ENCODE assay signal across 24 mouse cellular contexts in the genomic region with DNA sequence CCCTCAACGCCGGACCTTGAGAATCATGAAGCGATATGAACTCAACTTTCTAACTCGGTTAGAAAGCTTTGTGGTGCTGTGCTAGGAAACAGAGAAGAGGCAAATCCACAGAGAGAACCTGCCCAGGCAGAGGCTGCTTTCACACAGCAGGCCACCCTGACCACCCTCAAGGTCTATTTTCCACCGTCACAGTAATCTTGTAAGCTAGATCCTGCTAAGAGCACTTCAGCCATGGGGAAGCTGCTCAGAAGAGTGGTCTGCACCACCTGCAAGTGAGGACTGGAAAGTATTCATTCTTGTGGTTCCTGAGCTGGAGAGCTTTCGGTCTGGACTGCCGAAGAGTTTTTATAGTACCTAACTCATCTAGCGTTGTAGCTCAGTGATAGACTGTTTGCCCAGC.
"Had no signal": no experiment of that assay in that cellular context is flagged by ENCODE, and none has a peak within 500 bp of the region (broad histone marks: within the 10 kb centered on the region; RNA-seq: fewer than 3 reads in every experiment).

No protein-coding gene starts in this region.

- H3K9ac ChIP-seq: limb, embryonic 13.5 days; limb, embryonic 15.5 days; liver, embryonic 12.5 days had no signal

- H3K27ac ChIP-seq: hindbrain, embryonic 13.5 days; hindbrain, embryonic 15.5 days; hindbrain, postnatal 0 days; kidney, embryonic 15.5 days; kidney, postnatal 0 days; limb, embryonic 13.5 days; liver, embryonic 12.5 days had no signal

- H3K36me3 ChIP-seq: heart, embryonic 10.5 days; heart, embryonic 12.5 days; hindbrain, embryonic 13.5 days; hindbrain, embryonic 15.5 days; kidney, embryonic 15.5 days; limb, embryonic 13.5 days; limb, embryonic 15.5 days; liver, embryonic 12.5 days had no signal

- DNase-seq: gastrocnemius, adult 2 months; gastrocnemius, postnatal 10 days; gastrocnemius, postnatal 25 days; heart, adult 18-20 months; heart, postnatal 10 days; heart, postnatal 36 days; kidney, adult 11 months; kidney, adult 2 months; kidney, adult 9 months; kidney, postnatal 14 days; kidney, postnatal 36 days; layer of hippocampus, adult 9-11 months; left cerebral cortex, postnatal 4 days had no signal

- H3K4me3 ChIP-seq: liver, embryonic 12.5 days had no signal

- H3K9me3 ChIP-seq: heart, embryonic 10.5 days; heart, embryonic 12.5 days; hindbrain, embryonic 13.5 days; hindbrain, embryonic 15.5 days; kidney, embryonic 15.5 days; limb, embryonic 13.5 days; limb, embryonic 15.5 days; liver, embryonic 12.5 days had no signal

- ATAC-seq: hindbrain, postnatal 0 days; intestine, embryonic 16.5 days; liver, embryonic 12.5 days had no signal

- H3K27me3 ChIP-seq: hindbrain, embryonic 15.5 days had no signal
